Mouse (Mus musculus) ES-E14 (cell line): ENCODE data around the gene Rcsd1.

ENCODE experiments used
- CHD2 ChIP-seq: IDR thresholded peaks from 2 replicates; pipeline ENCODE4 v1.6.1; 2014; ENCODE audit warnings: mild to moderate bottlenecking, low read depth, low read length, inconsistent platforms
- MAFK ChIP-seq: IDR thresholded peaks from 2 replicates; pipeline ENCODE4 v1.6.1; 2014; ENCODE audit warnings: mild to moderate bottlenecking, low read depth, low read length, inconsistent platforms; ENCODE audit not compliant: insufficient read depth
- ZNF384 ChIP-seq: IDR thresholded peaks from 2 replicates; pipeline ENCODE4 v1.6.1; 2012; ENCODE audit warnings: low read depth, low read length, inconsistent platforms

- TF ChIP-seq CHD2 (no peak), MAFK (no peak), ZNF384 (no peak)
Observed at GRCm38 (mm10) chr1:165748053-165748452, 38.5 kb upstream of the Rcsd1 start.
